Comparison of ENCODE assay signal across 27 mouse cellular contexts in the genomic region with DNA sequence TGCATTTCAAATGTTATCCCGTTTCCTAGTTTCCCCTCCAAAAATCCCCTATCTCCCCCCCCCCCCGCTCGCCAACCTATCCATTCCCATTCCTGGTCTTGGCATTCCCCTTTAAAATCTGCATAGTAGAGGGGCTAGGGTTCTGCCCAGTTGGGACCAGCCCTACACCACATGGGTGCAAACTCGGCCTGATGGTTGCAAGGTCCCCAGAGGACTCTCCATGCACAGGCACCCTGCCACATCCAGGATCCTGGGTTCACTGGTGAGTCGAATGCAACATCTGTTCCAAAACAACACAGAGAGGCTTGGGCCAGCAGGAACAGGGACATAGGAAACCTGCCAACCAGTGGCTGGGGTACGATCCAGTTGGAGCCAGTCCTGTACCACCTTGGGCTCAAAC.
"Had no signal": no experiment of that assay in that cellular context is flagged by ENCODE, and none has a peak within 500 bp of the region (broad histone marks: within the 10 kb centered on the region; RNA-seq: fewer than 3 reads in every experiment).

No protein-coding gene starts in this region.

- H3K9ac ChIP-seq: embryonic facial prominence, embryonic 12.5 days; embryonic facial prominence, embryonic 15.5 days; forebrain, embryonic 15.5 days; forebrain, postnatal 0 days; heart, embryonic 12.5 days had no signal

- H3K4me2 ChIP-seq: embryonic facial prominence, embryonic 12.5 days; embryonic facial prominence, embryonic 15.5 days; forebrain, embryonic 15.5 days; heart, embryonic 11.5 days; heart, embryonic 12.5 days had no signal

- H3K27ac ChIP-seq: embryonic facial prominence, embryonic 12.5 days; embryonic facial prominence, embryonic 15.5 days; forebrain, embryonic 10.5 days; forebrain, embryonic 15.5 days; gastrocnemius, adult 2 months; heart, adult 2 months; heart, embryonic 10.5 days had no signal

- DNase-seq: cerebellum, adult 18-20 months; cerebellum, adult 2 months; cerebellum, adult 8-10 months; cerebellum, adult 9-10 months; cerebellum, adult 9-11 months; cerebellum, postnatal 14 days; cerebellum, postnatal 25 days; cerebellum, postnatal 36 days; embryo, embryonic 11 days; forebrain, postnatal 0 days; gastrocnemius, adult 2 months; gastrocnemius, postnatal 10 days; gastrocnemius, postnatal 14 days; gastrocnemius, postnatal 25 days; gastrocnemius, postnatal 36 days; heart, adult 18-20 months; heart, adult 2 months had no signal

- H3K36me3 ChIP-seq: embryonic facial prominence, embryonic 12.5 days; embryonic facial prominence, embryonic 15.5 days; forebrain, embryonic 10.5 days; forebrain, embryonic 15.5 days; heart, embryonic 10.5 days; heart, embryonic 12.5 days had no signal

- H3K9me3 ChIP-seq: embryonic facial prominence, embryonic 12.5 days; embryonic facial prominence, embryonic 15.5 days; forebrain, embryonic 10.5 days; forebrain, embryonic 15.5 days; heart, embryonic 10.5 days had no signal

- ATAC-seq: forebrain, embryonic 14.5 days; forebrain, embryonic 15.5 days; forebrain, embryonic 16.5 days; forebrain, postnatal 0 days had no signal

- H3K27me3 ChIP-seq: embryonic facial prominence, embryonic 12.5 days; embryonic facial prominence, embryonic 15.5 days; forebrain, embryonic 15.5 days; heart, embryonic 12.5 days had no signal

- H3K4me1 ChIP-seq: embryonic facial prominence, embryonic 12.5 days; embryonic facial prominence, embryonic 15.5 days; forebrain, embryonic 10.5 days; forebrain, embryonic 15.5 days; heart, embryonic 10.5 days; heart, embryonic 12.5 days had no signal

- H3K4me3 ChIP-seq: embryonic facial prominence, embryonic 12.5 days; embryonic facial prominence, embryonic 15.5 days; erythroblast, embryonic 14.5 days; forebrain, embryonic 10.5 days; forebrain, embryonic 15.5 days; gastrocnemius, adult 2 months; heart, adult 2 months; heart, embryonic 10.5 days; heart, embryonic 12.5 days had no signal
